Mouse (Mus musculus) forebrain, embryonic 13.5 days (tissue): ENCODE results near the gene Ubqlnl. TPM values are rescaled to one million over a fixed set of nuclear protein-coding genes. Genes with fewer than 3 reads are reported as not detected.

ENCODE experiments used
- ATAC-seq: fragments of 200-750 bp; cut with Nextera tagmentation; 2 replicates; pipeline ENCODE4 v1.8.0; 2017
- H3K27ac ChIP-seq: fragments of 300-500 bp; sonication (generic); 2 replicates; pipeline ENCODE4 v1.5.1; 2015; ENCODE audit warnings: inconsistent platforms, mild to moderate bottlenecking, moderate library complexity
- H3K27me3 ChIP-seq: fragments of 300-500 bp; sonication (generic); 2 replicates; pipeline ENCODE4 v1.6.1; 2015; ENCODE audit warnings: mild to moderate bottlenecking, inconsistent platforms
- H3K36me3 ChIP-seq: fragments of 300-500 bp; sonication (generic); 2 replicates; pipeline ENCODE4 v1.6.1; 2015; ENCODE audit warnings: mild to moderate bottlenecking, inconsistent platforms; ENCODE audit not compliant: poor library complexity, severe bottlenecking
- H3K4me1 ChIP-seq: fragments of 300-500 bp; sonication (generic); 2 replicates; pipeline ENCODE4 v1.6.1; 2015; ENCODE audit warnings: inconsistent platforms
- H3K4me2 ChIP-seq: fragments of 300-500 bp; sonication (generic); 2 replicates; pipeline ENCODE4 v1.6.1; 2015; ENCODE audit warnings: inconsistent platforms, mild to moderate bottlenecking, moderate library complexity
- H3K4me3 ChIP-seq: fragments of 300-500 bp; sonication (generic); 2 replicates; pipeline ENCODE4 v1.5.1; 2015; ENCODE audit warnings: mild to moderate bottlenecking, inconsistent platforms
- H3K9ac ChIP-seq: fragments of 300-500 bp; sonication (generic); 2 replicates; pipeline ENCODE4 v1.6.1; 2015; ENCODE audit warnings: mild to moderate bottlenecking, inconsistent platforms
- H3K9me3 ChIP-seq: fragments of 300-500 bp; sonication (generic); replicated peaks from 2 replicates; pipeline ENCODE4 v1.6.1; 2016; ENCODE audit warnings: inconsistent platforms
- WGBS: fragments of 180-500 bp; shearing (Covaris S2); methylation state at CpG from one replicate; pipeline ENCODE4 v1.1.7; 2015; 5-methylcytosine and 5-hydroxymethylcytosine counted together
- polyA plus RNA-seq: library from polyadenylated mRNA; unstranded; fragments of >200 nt; fragmentation: Nextera tagmentation; extraction: Ambion mirVana; gene quantifications from 2 replicates; pipeline ENCODE4 v1.2.1, GENCODE M21; 2015

Ubqlnl gene
- polyA plus RNA-seq = not detected in 2 replicates

- WGBS = 92% methylated on average over 2 of the region's 2 CpGs
- H3K27me3 ChIP-seq = no peaks in the 10 kb centered on the region
Observed at GRCm38 (mm10) chr7:104150456-104150855, at the start of gene Ubqlnl. Gene Ubqlnl (minus strand): TSS chr7:104150556.

GRCm38 (mm10) chr7:104199822-104200221, 49.5 kb upstream of the Ubqlnl start:
- Histone ChIP-seq H3K9ac (no peak overlapping the region), H3K4me1 (no peaks in the 10 kb centered on the region), H3K27ac (no peak overlapping the region), H3K27me3 (no peaks in the 10 kb centered on the region), H3K36me3 (no peaks in the 10 kb centered on the region), H3K9me3 (no peaks in the 10 kb centered on the region), H3K4me2 (no peak overlapping the region), H3K4me3 (no peak overlapping the region)
- WGBS = 6% methylated on average over 5 of the region's 5 CpGs
- 0 out of 2 replicates have a peak, but pooled peaks have one; percentile 48 for ATAC-seq

More at GRCm38 (mm10) chr7:104150456-104150855, at the start of gene Ubqlnl:
- no peaks in the 10 kb centered on the region for H3K9me3 ChIP-seq
- no peaks in the 10 kb centered on the region for H3K4me1 ChIP-seq
- no peaks in the 10 kb centered on the region for H3K36me3 ChIP-seq
- H3K4me3 ChIP-seq = no peak within 1 kb of the TSS
- no peak within 1 kb of the TSS for H3K4me2 ChIP-seq
- no peak for ATAC-seq
- H3K9ac ChIP-seq = no peak within 1 kb of the TSS
- no peak within 1 kb of the TSS for H3K27ac ChIP-seq

- H3K9me3 ChIP-seq = no peaks in the 10 kb centered on the region
- no peak within 1 kb of the TSS for H3K4me2 ChIP-seq
- no peak within 1 kb of the TSS for H3K27ac ChIP-seq
- H3K36me3 ChIP-seq = no peaks in the 10 kb centered on the region
- H3K4me1 ChIP-seq = no peaks in the 10 kb centered on the region
- H3K27me3 ChIP-seq = no peaks in the 10 kb centered on the region
- H3K4me3 ChIP-seq = no peak within 1 kb of the TSS
- ATAC-seq = no peak
- 83% methylated on average over 6 of the region's 6 CpGs for WGBS
- no peak within 1 kb of the TSS for H3K9ac ChIP-seq
Observed at GRCm38 (mm10) chr7:104195885-104196284, 45.5 kb upstream of the Ubqlnl start, which contains the start of gene Olfr649. Gene Olfr649 (minus strand): TSS chr7:104195985.

GRCm38 (mm10) chr7:104191275-104191674, 40.9 kb upstream of the Ubqlnl start:
- WGBS = 63% methylated on average over 9 of the region's 9 CpGs
- Histone ChIP-seq H3K9me3 (no peaks in the 10 kb centered on the region), H3K4me1 (no peaks in the 10 kb centered on the region), H3K4me3 (no peak overlapping the region), H3K4me2 (no peak overlapping the region), H3K27me3 (no peaks in the 10 kb centered on the region), H3K9ac (no peak overlapping the region), H3K27ac (no peak overlapping the region), H3K36me3 (no peaks in the 10 kb centered on the region)
- ATAC-seq = no peak

GRCm38 (mm10) chr7:104183292-104183691, 32.9 kb upstream of the Ubqlnl start, which contains the start of gene Olfr648:
Gene Olfr648 (minus strand): TSS chr7:104183392.
- Histone ChIP-seq H3K9ac (no peak within 1 kb of the TSS), H3K4me1 (no peaks in the 10 kb centered on the region), H3K36me3 (no peaks in the 10 kb centered on the region), H3K9me3 (no peaks in the 10 kb centered on the region), H3K27ac (no peak within 1 kb of the TSS), H3K27me3 (no peaks in the 10 kb centered on the region), H3K4me2 (no peak within 1 kb of the TSS), H3K4me3 (no peak within 1 kb of the TSS)
- WGBS = 90% methylated on average over 2 of the region's 2 CpGs
- ATAC-seq = no peak

GRCm38 (mm10) chr7:104179074-104179473, 28.7 kb upstream of the Ubqlnl start:
- no peak for ATAC-seq
- no peak overlapping the region for H3K9ac ChIP-seq
- no peaks in the 10 kb centered on the region for H3K36me3 ChIP-seq
- no peaks in the 10 kb centered on the region for H3K4me1 ChIP-seq
- H3K4me3 ChIP-seq = no peak overlapping the region
- H3K27me3 ChIP-seq = no peaks in the 10 kb centered on the region
- WGBS = 80% methylated on average over 1 of the region's 1 CpGs
- H3K4me2 ChIP-seq = no peak overlapping the region
- H3K9me3 ChIP-seq = no peaks in the 10 kb centered on the region
- no peak overlapping the region for H3K27ac ChIP-seq

GRCm38 (mm10) chr7:104178422-104179054, 28.2 kb upstream of the Ubqlnl start:
- H3K9me3 ChIP-seq = no peaks in the 10 kb centered on the region
- H3K4me1 ChIP-seq = no peaks in the 10 kb centered on the region
- no peaks in the 10 kb centered on the region for H3K27me3 ChIP-seq
- H3K9ac ChIP-seq = no peak overlapping the region
- no peak overlapping the region for H3K4me3 ChIP-seq
- ATAC-seq = no peak
- H3K27ac ChIP-seq = no peak overlapping the region
- 52% methylated on average over 5 of the region's 5 CpGs for WGBS
- no peak overlapping the region for H3K4me2 ChIP-seq
- no peaks in the 10 kb centered on the region for H3K36me3 ChIP-seq

GRCm38 (mm10) chr7:104175085-104175484, 24.7 kb upstream of the Ubqlnl start:
- Histone ChIP-seq H3K9ac (no peak overlapping the region), H3K36me3 (no peaks in the 10 kb centered on the region), H3K4me3 (no peak overlapping the region), H3K4me1 (no peaks in the 10 kb centered on the region), H3K27me3 (no peaks in the 10 kb centered on the region), H3K4me2 (no peak overlapping the region), H3K9me3 (no peaks in the 10 kb centered on the region; the same call in 1 of the 2 replicates), H3K27ac (no peak overlapping the region)
- ATAC-seq = no peak
- 25% methylated on average over 1 of the region's 1 CpGs for WGBS

- Histone ChIP-seq H3K27me3 (no peaks in the 10 kb centered on the region), H3K4me1 (no peaks in the 10 kb centered on the region), H3K27ac (no peak overlapping the region), H3K4me3 (no peak overlapping the region), H3K9me3 (no peaks in the 10 kb centered on the region; the same call in 1 of the 2 replicates), H3K9ac (no peak overlapping the region), H3K4me2 (no peak overlapping the region), H3K36me3 (no peaks in the 10 kb centered on the region)
- ATAC-seq = no peak
- 85% methylated on average over 6 of the region's 6 CpGs for WGBS
Observed at GRCm38 (mm10) chr7:104169634-104170204, 19.4 kb upstream of the Ubqlnl start.

- no peaks in the 10 kb centered on the region for H3K4me1 ChIP-seq
- no peaks in the 10 kb centered on the region; the same call in 1 of the 2 replicates for H3K9me3 ChIP-seq
- H3K27me3 ChIP-seq = no peaks in the 10 kb centered on the region
- H3K9ac ChIP-seq = no peak overlapping the region
- ATAC-seq = no peak
- no peak overlapping the region for H3K27ac ChIP-seq
- 91% methylated on average over 6 of the region's 6 CpGs for WGBS
- no peaks in the 10 kb centered on the region for H3K36me3 ChIP-seq
- H3K4me3 ChIP-seq = no peak overlapping the region
- no peak overlapping the region for H3K4me2 ChIP-seq
Observed at GRCm38 (mm10) chr7:104167105-104167504, 16.7 kb upstream of the Ubqlnl start.

- Histone ChIP-seq H3K4me1 (no peaks in the 10 kb centered on the region), H3K4me3 (no peak within 1 kb of the TSS), H3K9me3 (no peaks in the 10 kb centered on the region; the same call in 1 of the 2 replicates), H3K4me2 (no peak within 1 kb of the TSS), H3K9ac (no peak within 1 kb of the TSS), H3K36me3 (no peaks in the 10 kb centered on the region), H3K27me3 (no peaks in the 10 kb centered on the region), H3K27ac (no peak within 1 kb of the TSS)
- no peak for ATAC-seq
- WGBS = 75% methylated on average over 3 of the region's 3 CpGs
Observed at GRCm38 (mm10) chr7:104143179-104143578, 7.2 kb downstream of the Ubqlnl start, which contains the start of gene Ubqln3. Gene Ubqln3 (minus strand): TSS chr7:104143279.

GRCm38 (mm10) chr7:104137305-104137704, 13.1 kb downstream of the Ubqlnl start, which contains the start of gene Olfr643:
Gene Olfr643 (minus strand): TSS chr7:104137405.
- H3K4me2 ChIP-seq = no peak within 1 kb of the TSS
- H3K27ac ChIP-seq = no peak within 1 kb of the TSS

More at GRCm38 (mm10) chr7:104137305-104137704, 13.1 kb downstream of the Ubqlnl start, which contains the start of gene Olfr643:
- no peaks in the 10 kb centered on the region for H3K4me1 ChIP-seq
- H3K4me3 ChIP-seq = no peak within 1 kb of the TSS
- ATAC-seq = no peak
- H3K27me3 ChIP-seq = no peaks in the 10 kb centered on the region
- no peaks in the 10 kb centered on the region for H3K9me3 ChIP-seq
- H3K36me3 ChIP-seq = no peaks in the 10 kb centered on the region
- WGBS = 86% methylated on average over 5 of the region's 5 CpGs
- H3K9ac ChIP-seq = no peak within 1 kb of the TSS
